ENCODE assay signal across 8 mouse cellular contexts in the genomic region with DNA sequence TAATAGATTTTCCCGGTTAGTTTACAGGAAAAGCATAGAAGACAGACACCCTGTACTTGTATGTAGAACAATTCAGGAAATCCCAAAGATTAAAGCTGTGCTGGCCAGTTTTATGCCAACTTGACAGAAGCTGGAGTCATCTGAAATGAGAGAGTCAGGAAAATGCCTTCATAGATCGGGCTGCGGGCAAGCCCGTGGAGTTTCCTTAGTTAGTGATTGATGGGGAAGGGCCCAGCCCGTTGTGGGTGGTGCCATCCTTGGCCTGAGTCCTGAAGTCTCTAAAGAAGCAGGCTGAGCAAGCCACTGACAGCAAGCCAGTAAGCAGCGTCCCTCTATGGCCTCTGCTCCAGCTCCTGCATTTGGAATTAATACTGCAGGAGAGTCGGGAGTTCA. TPM values are rescaled to one million over a fixed set of nuclear protein-coding genes. Genes with fewer than 3 reads are reported as not detected.
DNase-seq lines count a peak whose midpoint lies in the region; ATAC-seq and TF ChIP-seq lines count a peak whose summit lies in the region.

No protein-coding gene starts in this region.

- ATAC-seq in embryonic facial prominence, embryonic 13.5 days (ENCODE audit: insufficient number of reproducible peaks, insufficient read depth, low FRiP score, low TSS enrichment, low read depth): no peak
- no peak for ATAC-seq in kidney, postnatal 0 days (replicated peaks; ENCODE audit: low FRiP score, low read depth)
- no peak for ATAC-seq in monocyte, adult 5-6 weeks (replicated peaks; ENCODE audit: insufficient number of reproducible peaks, low FRiP score, low TSS enrichment, poor library complexity, severe bottlenecking)

- H3K27ac ChIP-seq in embryonic facial prominence, embryonic 13.5 days: peak overlapping the region; percentile 51; the same call in 1 of the 2 replicates
- peak overlapping the region; percentile 54 for H3K27ac ChIP-seq in kidney, postnatal 0 days

- no peak for TF ChIP-seq CTCF in kidney, postnatal 0 days (IDR thresholded peaks at IDR 0.05; ENCODE audit: low read depth)

- 0 out of 2 replicates have a peak overlapping the region, but pooled peaks have one; percentile 16 for H3K9ac ChIP-seq in embryonic facial prominence, embryonic 13.5 days
- no peak overlapping the region for H3K9ac ChIP-seq in kidney, postnatal 0 days (ENCODE audit: low read depth, low read length)

- no peaks in the 10 kb centered on the region for H3K9me3 ChIP-seq in embryonic facial prominence, embryonic 13.5 days
- H3K9me3 ChIP-seq in kidney, postnatal 0 days (replicated peaks; ENCODE audit: low read length): no peaks in the 10 kb centered on the region

- no peaks in the 10 kb centered on the region for H3K27me3 ChIP-seq in embryonic facial prominence, embryonic 13.5 days
- no peaks in the 10 kb centered on the region for H3K27me3 ChIP-seq in kidney, postnatal 0 days (ENCODE audit: insufficient read depth, low read length)

- H3K4me1 ChIP-seq in embryonic facial prominence, embryonic 13.5 days: peaks cover 12% of the 10 kb centered on the region
- no peaks in the 10 kb centered on the region for H3K4me1 ChIP-seq in kidney, postnatal 0 days (replicated peaks; ENCODE audit: insufficient read depth, low read length)

- peak; percentile 25 for DNase-seq in adrenal gland, postnatal 10 days
- DNase-seq in adrenal gland, adult 18-20 months (ENCODE audit: low spot score in 2 of 2): no peak
- peak; percentile 41 for DNase-seq in kidney, postnatal 0 days (ENCODE audit: low spot score)
- DNase-seq in lung, postnatal 10 days: peak; percentile 57
- no peak for DNase-seq in urinary bladder, postnatal 25 days (ENCODE audit: low spot score)
- no peak for DNase-seq in thymus, postnatal 0 days (ENCODE audit: low spot score)

- no peak overlapping the region for H3K4me3 ChIP-seq in embryonic facial prominence, embryonic 13.5 days
- H3K4me3 ChIP-seq in kidney, postnatal 0 days (replicated peaks; ENCODE audit: low read depth, low read length): no peak overlapping the region

- WGBS in embryonic facial prominence, embryonic 13.5 days: 27% methylated on average over 7 of the region's 7 CpGs
- WGBS in kidney, postnatal 0 days: 17% methylated on average over 7 of the region's 7 CpGs

- no peaks in the 10 kb centered on the region for H3K36me3 ChIP-seq in embryonic facial prominence, embryonic 13.5 days
- no peaks in the 10 kb centered on the region for H3K36me3 ChIP-seq in kidney, postnatal 0 days (ENCODE audit: insufficient read depth, low read length)

- peak overlapping the region; percentile 16 for H3K4me2 ChIP-seq in embryonic facial prominence, embryonic 13.5 days
- H3K4me2 ChIP-seq in kidney, postnatal 0 days (ENCODE audit: low read length): peak overlapping the region; percentile 37

RNA-seq across cellular contexts. Expression of gene Hmgn2, which starts 39.2 kb away (rescaled TPM):
- 100 to 1,000 TPM; 273 to 322 TPM for total RNA-seq in adrenal gland, postnatal 10 days (2021)
- total RNA-seq in adrenal gland, adult 18-20 months (2021): 100 to 1,000 TPM in 1 of 2 experiments, 10 to 100 TPM in 1; 79.3 to 181 TPM
- polyA plus RNA-seq in embryonic facial prominence, embryonic 13.5 days (2015; fragmentation: Nextera tagmentation; extraction: Ambion mirVana): 2,594 and 2,669 TPM in 2 replicates
- 1,962 and 2,114 TPM in 2 replicates for polyA plus RNA-seq in kidney, postnatal 0 days (2015; fragmentation: Nextera tagmentation; extraction: Ambion mirVana)
- total RNA-seq in monocyte, adult 5-6 weeks (2017): 118 to 170 TPM (median 138 TPM) in 3 replicates
- polyA plus RNA-seq in thymus, postnatal 0 days (2015; fragmentation: Nextera tagmentation; extraction: Ambion mirVana): 2,843 and 2,903 TPM in 2 replicates

RNA-seq across cellular contexts. Expression of gene Rps6ka1, which starts 41.7 kb away (rescaled TPM):
- 10 to 100 TPM; 19.6 to 19.9 TPM for total RNA-seq in adrenal gland, postnatal 10 days (2021)
- total RNA-seq in adrenal gland, adult 18-20 months (2021): 10 to 100 TPM; 11.1 to 17.2 TPM
- polyA plus RNA-seq in embryonic facial prominence, embryonic 13.5 days (2015; fragmentation: Nextera tagmentation; extraction: Ambion mirVana): 40.7 and 41.5 TPM in 2 replicates
- 29.7 and 32.5 TPM in 2 replicates for polyA plus RNA-seq in kidney, postnatal 0 days (2015; fragmentation: Nextera tagmentation; extraction: Ambion mirVana)
- 122 to 151 TPM (median 138 TPM) in 3 replicates for total RNA-seq in monocyte, adult 5-6 weeks (2017)
- 37.3 and 38.8 TPM in 2 replicates for polyA plus RNA-seq in thymus, postnatal 0 days (2015; fragmentation: Nextera tagmentation; extraction: Ambion mirVana)

Comparison
In these comparisons a context has a peak if more than half of its experiments do, and no peak if none do; other contexts are left out.
1. DNase-seq: peak in adrenal gland, postnatal 10 days (single experiment), kidney, postnatal 0 days (single experiment) and lung, postnatal 10 days (single experiment); none in adrenal gland, adult 18-20 months (0 of 2), urinary bladder, postnatal 25 days (single experiment) and thymus, postnatal 0 days (single experiment).